Mouse (Mus musculus): ENCODE results near the gene Abcc6. TPM values are rescaled to one million over a fixed set of nuclear protein-coding genes. Genes with fewer than 3 reads are reported as not detected.

Abcc6 gene
- 9.9 and 10.8 TPM in 2 replicates for polyA plus RNA-seq (2015; fragmentation: Nextera tagmentation; extraction: Ambion mirVana)

- H3K4me3 ChIP-seq (ENCODE audit: low read depth, low read length): peak within 1 kb of the TSS; percentile 22
- peak within 1 kb of the TSS; percentile 51 for H3K9ac ChIP-seq (replicated peaks)
- ATAC-seq (peak; percentile 77), DNase-seq (peak; percentile 74)
- H3K4me1 ChIP-seq (ENCODE audit: insufficient read depth): peaks cover 26% of the 10 kb centered on the region
- H3K4me2 ChIP-seq (ENCODE audit: low read depth, low read length): peak within 1 kb of the TSS; percentile 48
- H3K27me3 ChIP-seq (ENCODE audit: insufficient read depth, low read length): no peaks in the 10 kb centered on the region
- H3K9me3 ChIP-seq (ENCODE audit: low read length): no peaks in the 10 kb centered on the region
- H3K27ac ChIP-seq (ENCODE audit: low read depth): peak within 1 kb of the TSS; percentile 93
- 26% methylated on average over 11 of the region's 11 CpGs for WGBS (ENCODE audit: insufficient replicate concordance)
- TF ChIP-seq EP300 (IDR thresholded peaks at IDR 0.05; ENCODE audit: low read depth) (0 out of 2 replicates have a peak, but pooled peaks have one; percentile 11), CTCF (IDR thresholded peaks at IDR 0.05; ENCODE audit: low read depth) (no peak)
- H3K36me3 ChIP-seq (replicated peaks; ENCODE audit: insufficient read depth, low read length): 0 out of 2 replicates have a peak, but pooled peaks cover 2% of the 10 kb centered on the region
Measured at GRCm38 (mm10) chr7:46030145-46030488, at the start of gene Abcc6. Gene Abcc6, minus strand, starts transcription at chr7:46030302.

- Histone ChIP-seq H3K4me3 (ENCODE audit: low read depth, low read length) (no peak overlapping the region), H3K27ac (ENCODE audit: low read depth) (no peak overlapping the region), H3K4me1 (ENCODE audit: insufficient read depth) (no peaks in the 10 kb centered on the region), H3K27me3 (ENCODE audit: insufficient read depth, low read length) (no peaks in the 10 kb centered on the region), H3K36me3 (replicated peaks; ENCODE audit: insufficient read depth, low read length) (peaks cover 48% of the 10 kb centered on the region), H3K9me3 (ENCODE audit: low read length) (no peaks in the 10 kb centered on the region), H3K9ac (replicated peaks) (no peak overlapping the region), H3K4me2 (ENCODE audit: low read depth, low read length) (no peak overlapping the region)
- DNase-seq (no peak), ATAC-seq (no peak)
- whole genome bisulfite sequencing (ENCODE audit: insufficient replicate concordance): 87% methylated on average over 12 of the region's 12 CpGs
- TF ChIP-seq CTCF (IDR thresholded peaks at IDR 0.05; ENCODE audit: low read depth) (no peak), EP300 (IDR thresholded peaks at IDR 0.05; ENCODE audit: low read depth) (no peak)
Measured at GRCm38 (mm10) chr7:46077675-46078074, 47.6 kb upstream of the Abcc6 start.

GRCm38 (mm10) chr7:46076844-46077243 lies 46.7 kb upstream of the Abcc6 start:
- Histone ChIP-seq H3K9me3 (ENCODE audit: low read length) (no peaks in the 10 kb centered on the region), H3K4me1 (ENCODE audit: insufficient read depth) (no peaks in the 10 kb centered on the region), H3K9ac (replicated peaks) (no peak overlapping the region), H3K4me3 (ENCODE audit: low read depth, low read length) (no peak overlapping the region), H3K27me3 (ENCODE audit: insufficient read depth, low read length) (no peaks in the 10 kb centered on the region), H3K36me3 (replicated peaks; ENCODE audit: insufficient read depth, low read length) (peaks cover 50% of the 10 kb centered on the region), H3K4me2 (ENCODE audit: low read depth, low read length) (no peak overlapping the region), H3K27ac (ENCODE audit: low read depth) (no peak overlapping the region)
- DNase-seq (no peak), ATAC-seq (no peak)
- TF ChIP-seq EP300 (IDR thresholded peaks at IDR 0.05; ENCODE audit: low read depth): no peak
- no peak for TF ChIP-seq CTCF (IDR thresholded peaks at IDR 0.05; ENCODE audit: low read depth)
- WGBS (ENCODE audit: insufficient replicate concordance): 73% methylated on average over 7 of the region's 7 CpGs

- Histone ChIP-seq H3K27me3 (ENCODE audit: insufficient read depth, low read length) (no peaks in the 10 kb centered on the region), H3K4me2 (ENCODE audit: low read depth, low read length) (no peak overlapping the region), H3K9ac (replicated peaks) (no peak overlapping the region), H3K4me1 (ENCODE audit: insufficient read depth) (no peaks in the 10 kb centered on the region), H3K27ac (ENCODE audit: low read depth) (no peak overlapping the region), H3K9me3 (ENCODE audit: low read length) (no peaks in the 10 kb centered on the region), H3K4me3 (ENCODE audit: low read depth, low read length) (no peak overlapping the region), H3K36me3 (replicated peaks; ENCODE audit: insufficient read depth, low read length) (peaks cover 57% of the 10 kb centered on the region)
- DNase-seq (no peak), ATAC-seq (no peak)
- TF ChIP-seq CTCF (IDR thresholded peaks at IDR 0.05; ENCODE audit: low read depth): no peak
- 90% methylated on average over 8 of the region's 8 CpGs for WGBS (ENCODE audit: insufficient replicate concordance)
Measured at GRCm38 (mm10) chr7:46068831-46069230, 38.7 kb upstream of the Abcc6 start.

GRCm38 (mm10) chr7:46063296-46063695 lies 33.2 kb upstream of the Abcc6 start:
- no peak overlapping the region for H3K27ac ChIP-seq (ENCODE audit: low read depth)
- H3K9ac ChIP-seq (replicated peaks): no peak overlapping the region
- DNase-seq (no peak), ATAC-seq (no peak)
- peaks cover 45% of the 10 kb centered on the region for H3K36me3 ChIP-seq (replicated peaks; ENCODE audit: insufficient read depth, low read length)
- no peak for TF ChIP-seq CTCF (IDR thresholded peaks at IDR 0.05; ENCODE audit: low read depth)
- no peak for TF ChIP-seq EP300 (IDR thresholded peaks at IDR 0.05; ENCODE audit: low read depth)
- H3K4me2 ChIP-seq (ENCODE audit: low read depth, low read length): no peak overlapping the region
- H3K9me3 ChIP-seq (ENCODE audit: low read length): no peaks in the 10 kb centered on the region
- H3K4me1 ChIP-seq (ENCODE audit: insufficient read depth): 0 out of 2 replicates have a peak, but pooled peaks cover 2% of the 10 kb centered on the region
- no peak overlapping the region for H3K4me3 ChIP-seq (ENCODE audit: low read depth, low read length)
- WGBS (ENCODE audit: insufficient replicate concordance): 89% methylated on average over 6 of the region's 6 CpGs
- H3K27me3 ChIP-seq (ENCODE audit: insufficient read depth, low read length): no peaks in the 10 kb centered on the region

- no peak for ATAC-seq
Measured at GRCm38 (mm10) chr7:46061614-46062013, 31.5 kb upstream of the Abcc6 start.

GRCm38 (mm10) chr7:46060688-46061087 lies 30.6 kb upstream of the Abcc6 start:
- ATAC-seq (no peak), DNase-seq (no peak)
- H3K36me3 ChIP-seq (replicated peaks; ENCODE audit: insufficient read depth, low read length): peaks cover 38% of the 10 kb centered on the region
- no peaks in the 10 kb centered on the region for H3K27me3 ChIP-seq (ENCODE audit: insufficient read depth, low read length)
- H3K9ac ChIP-seq (replicated peaks): no peak overlapping the region
- H3K4me1 ChIP-seq (ENCODE audit: insufficient read depth): 0 out of 2 replicates have a peak, but pooled peaks cover 2% of the 10 kb centered on the region
- TF ChIP-seq CTCF (IDR thresholded peaks at IDR 0.05; ENCODE audit: low read depth): no peak
- no peak for TF ChIP-seq EP300 (IDR thresholded peaks at IDR 0.05; ENCODE audit: low read depth)
- WGBS (ENCODE audit: insufficient replicate concordance): 87% methylated on average over 8 of the region's 8 CpGs
- H3K4me3 ChIP-seq (ENCODE audit: low read depth, low read length): no peak overlapping the region
- H3K9me3 ChIP-seq (ENCODE audit: low read length): no peaks in the 10 kb centered on the region
- no peak overlapping the region for H3K27ac ChIP-seq (ENCODE audit: low read depth)
- H3K4me2 ChIP-seq (ENCODE audit: low read depth, low read length): no peak overlapping the region

More at GRCm38 (mm10) chr7:46061614-46062013, 31.5 kb upstream of the Abcc6 start:
- TF ChIP-seq EP300 (IDR thresholded peaks at IDR 0.05; ENCODE audit: low read depth): no peak
- no peak for TF ChIP-seq CTCF (IDR thresholded peaks at IDR 0.05; ENCODE audit: low read depth)
- 94% methylated on average over 16 of the region's 16 CpGs for WGBS (ENCODE audit: insufficient replicate concordance)
- Histone ChIP-seq H3K27ac (ENCODE audit: low read depth) (no peak overlapping the region), H3K27me3 (ENCODE audit: insufficient read depth, low read length) (no peaks in the 10 kb centered on the region), H3K4me1 (ENCODE audit: insufficient read depth) (0 out of 2 replicates have a peak, but pooled peaks cover 2% of the 10 kb centered on the region), H3K9ac (replicated peaks) (no peak overlapping the region), H3K4me2 (ENCODE audit: low read depth, low read length) (no peak overlapping the region), H3K36me3 (replicated peaks; ENCODE audit: insufficient read depth, low read length) (peaks cover 43% of the 10 kb centered on the region), H3K9me3 (ENCODE audit: low read length) (no peaks in the 10 kb centered on the region), H3K4me3 (ENCODE audit: low read depth, low read length) (no peak overlapping the region)
- no peak for DNase-seq
